Mouse (Mus musculus): ENCODE measurements around the gene E330009J07Rik. TPM values are rescaled to one million over a fixed set of nuclear protein-coding genes. Genes with fewer than 3 reads are reported as not detected.
A peak's percentile ranks its signal among the peaks of the same experiment; 100 is the strongest.

E330009J07Rik gene
- total RNA-seq, 1 experiment = 4.1 TPM

DNA sequence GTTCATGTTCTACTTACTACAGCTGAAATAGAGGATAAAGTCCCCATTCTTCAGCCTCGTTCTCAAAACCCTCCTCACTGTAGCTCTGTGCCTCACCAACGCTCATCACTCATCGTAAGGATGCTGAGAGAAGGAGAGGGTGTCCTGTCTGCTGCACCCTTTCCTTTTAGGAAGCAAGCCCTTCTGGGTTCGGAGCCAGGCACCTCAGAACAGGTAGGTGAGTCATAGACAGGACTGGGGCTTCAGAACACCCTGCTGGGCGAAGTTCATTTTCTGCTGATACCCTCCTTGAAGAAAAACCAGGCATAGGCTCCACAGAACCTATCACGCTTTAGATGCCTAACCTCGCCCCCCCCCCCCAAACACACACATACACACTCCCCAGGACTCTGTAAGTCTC is 8.5 kb downstream of the E330009J07Rik start:
- Histone ChIP-seq H3K4me3 (ENCODE audit: insufficient read depth in 1 of 2, low read depth in 1 of 2, low read length in 2 of 2, poor library complexity in 1 of 2, severe bottlenecking in 1 of 2) (no peak overlapping the region), H3K4me1 (ENCODE audit: control insufficient read depth in 2 of 2, insufficient read depth in 2 of 2, low read length in 2 of 2, poor library complexity in 1 of 2) (no peaks in the 10 kb centered on the region), H3K9me3 (ENCODE audit: control insufficient read depth, insufficient read depth, low read depth, low read length) (no peaks in the 10 kb centered on the region), H3K27ac (ENCODE audit: insufficient read depth, low read depth, low read length, poor library complexity, severe bottlenecking) (no peak overlapping the region), H3K36me3 (ENCODE audit: control insufficient read depth, insufficient read depth, low read length, poor library complexity, severe bottlenecking) (no peaks in the 10 kb centered on the region), H3K9ac (ENCODE audit: insufficient read depth, low read depth, low read length, poor library complexity, severe bottlenecking) (no peak overlapping the region)
- DNase-seq (ENCODE audit: low read depth, low spot score) = no peak
- TF ChIP-seq CHD2 (IDR thresholded peaks at IDR 0.05; ENCODE audit: low read depth, low read length) = no peak
- no peak for TF ChIP-seq MAFK (IDR thresholded peaks at IDR 0.05; ENCODE audit: insufficient read depth, low read depth, low read length)
- no peak for TF ChIP-seq ZNF384 (IDR thresholded peaks at IDR 0.05; ENCODE audit: low read depth, low read length)
- TF ChIP-seq HCFC1 (IDR thresholded peaks at IDR 0.05; ENCODE audit: borderline replicate concordance, insufficient read depth, low read length) = no peak
- TF ChIP-seq ZC3H11A (IDR thresholded peaks at IDR 0.05; ENCODE audit: borderline replicate concordance, low read depth, low read length) = no peak
- in situ Hi-C loops (cut with MboI; ENCODE audit: low sequenced_read_pairs in 2 of 2, unreplicated experiment in 2 of 2) = no loop called here

DNA sequence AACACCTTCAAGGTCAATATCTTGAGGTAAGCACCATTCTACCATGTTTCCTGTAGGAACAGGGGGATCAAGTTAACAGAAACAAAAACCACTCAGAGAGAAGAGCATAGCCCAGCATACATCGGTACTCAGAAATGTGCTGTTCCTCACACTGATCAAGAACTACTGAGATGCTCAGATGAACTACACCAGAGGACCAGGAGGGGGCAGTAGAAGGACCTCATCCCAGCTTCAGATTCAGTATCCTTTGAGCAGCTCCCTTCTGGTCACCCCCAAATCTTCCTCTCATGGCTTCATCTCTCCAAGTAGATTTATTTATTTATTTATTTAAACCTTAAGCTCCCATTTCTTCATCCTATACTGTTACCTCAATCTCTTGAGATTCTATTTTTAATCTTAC is 12.2 kb downstream of the E330009J07Rik start:
- no peaks in the 10 kb centered on the region for H3K9me3 ChIP-seq (ENCODE audit: control insufficient read depth, insufficient read depth, low read depth, low read length)
- DNase-seq (ENCODE audit: low read depth, low spot score) = peak; percentile 41
- no peak overlapping the region for H3K4me3 ChIP-seq (ENCODE audit: insufficient read depth in 1 of 2, low read depth in 1 of 2, low read length in 2 of 2, poor library complexity in 1 of 2, severe bottlenecking in 1 of 2)
- in situ Hi-C loops (cut with MboI; ENCODE audit: low sequenced_read_pairs in 2 of 2, unreplicated experiment in 2 of 2) = no loop called here
- no peak for TF ChIP-seq MAFK (IDR thresholded peaks at IDR 0.05; ENCODE audit: insufficient read depth, low read depth, low read length)
- no peak for TF ChIP-seq ZC3H11A (IDR thresholded peaks at IDR 0.05; ENCODE audit: borderline replicate concordance, low read depth, low read length)
- no peak for TF ChIP-seq HCFC1 (IDR thresholded peaks at IDR 0.05; ENCODE audit: borderline replicate concordance, insufficient read depth, low read length)
- TF ChIP-seq CHD2 (IDR thresholded peaks at IDR 0.05; ENCODE audit: low read depth, low read length) = no peak
- TF ChIP-seq ZNF384 (IDR thresholded peaks at IDR 0.05; ENCODE audit: low read depth, low read length) = no peak
- H3K4me1 ChIP-seq (ENCODE audit: control insufficient read depth in 2 of 2, insufficient read depth in 2 of 2, low read length in 2 of 2, poor library complexity in 1 of 2) = no peaks in the 10 kb centered on the region
- H3K9ac ChIP-seq (ENCODE audit: insufficient read depth, low read depth, low read length, poor library complexity, severe bottlenecking) = no peak overlapping the region
- H3K27ac ChIP-seq (ENCODE audit: insufficient read depth, low read depth, low read length, poor library complexity, severe bottlenecking) = no peak overlapping the region
- no peaks in the 10 kb centered on the region for H3K36me3 ChIP-seq (ENCODE audit: control insufficient read depth, insufficient read depth, low read length, poor library complexity, severe bottlenecking)

DNA sequence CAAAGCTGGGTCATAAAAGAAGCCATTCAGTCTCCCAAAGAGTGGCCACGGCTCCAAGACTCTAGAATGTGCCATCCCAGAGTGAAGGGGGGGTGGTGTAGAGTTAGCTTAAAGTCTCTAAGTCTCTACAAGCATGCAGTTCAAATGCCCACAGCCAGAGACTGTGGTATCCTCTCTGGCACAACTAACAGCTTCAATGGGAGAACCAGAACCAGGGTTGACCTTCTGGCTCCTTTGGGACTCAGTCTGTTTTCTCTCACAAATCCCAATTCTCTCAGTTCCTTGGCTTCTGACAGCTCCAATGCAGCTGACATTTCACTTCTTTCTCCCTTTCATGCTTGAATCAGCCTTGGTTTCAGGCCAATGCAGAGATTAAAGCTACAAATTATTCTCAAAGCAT is 12.9 kb downstream of the E330009J07Rik start:
- in situ Hi-C loops (cut with MboI; ENCODE audit: low sequenced_read_pairs in 2 of 2, unreplicated experiment in 2 of 2) = no loop called here
- TF ChIP-seq ZNF384 (IDR thresholded peaks at IDR 0.05; ENCODE audit: low read depth, low read length) (no peak), MAFK (IDR thresholded peaks at IDR 0.05; ENCODE audit: insufficient read depth, low read depth, low read length) (no peak), CHD2 (IDR thresholded peaks at IDR 0.05; ENCODE audit: low read depth, low read length) (no peak), HCFC1 (IDR thresholded peaks at IDR 0.05; ENCODE audit: borderline replicate concordance, insufficient read depth, low read length) (no peak), ZC3H11A (IDR thresholded peaks at IDR 0.05; ENCODE audit: borderline replicate concordance, low read depth, low read length) (no peak)
- no peak for DNase-seq (ENCODE audit: low read depth, low spot score)

DNA sequence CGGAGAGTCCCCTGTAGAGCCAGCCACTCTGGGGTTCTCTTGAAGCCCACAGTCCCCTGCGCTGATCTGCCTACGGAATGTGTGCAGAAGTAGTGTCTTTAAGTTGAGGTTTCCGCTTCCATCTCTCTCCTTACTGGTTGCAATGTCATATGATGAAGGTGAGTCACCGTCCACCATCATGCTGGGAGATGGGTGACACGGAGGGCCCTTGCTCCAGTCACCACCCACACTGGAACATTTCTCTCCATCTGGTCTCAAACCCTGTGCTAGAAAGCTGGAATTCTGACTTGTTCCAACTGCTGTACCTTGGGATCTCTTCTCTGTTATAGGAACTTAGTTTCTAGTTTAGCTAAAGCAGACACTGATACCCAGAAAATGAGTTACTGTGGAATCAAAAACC is 14.8 kb downstream of the E330009J07Rik start:
- H3K4me3 ChIP-seq (ENCODE audit: insufficient read depth in 1 of 2, low read depth in 1 of 2, low read length in 2 of 2, poor library complexity in 1 of 2, severe bottlenecking in 1 of 2) = no peak overlapping the region
- no peaks in the 10 kb centered on the region for H3K9me3 ChIP-seq (ENCODE audit: control insufficient read depth, insufficient read depth, low read depth, low read length)
- H3K27ac ChIP-seq (ENCODE audit: insufficient read depth, low read depth, low read length, poor library complexity, severe bottlenecking) = no peak overlapping the region
- DNase-seq (ENCODE audit: low read depth, low spot score) = no peak
- H3K36me3 ChIP-seq (ENCODE audit: control insufficient read depth, insufficient read depth, low read length, poor library complexity, severe bottlenecking) = no peaks in the 10 kb centered on the region
- no peaks in the 10 kb centered on the region for H3K4me1 ChIP-seq (ENCODE audit: control insufficient read depth in 2 of 2, insufficient read depth in 2 of 2, low read length in 2 of 2, poor library complexity in 1 of 2)
- no peak overlapping the region for H3K9ac ChIP-seq (ENCODE audit: insufficient read depth, low read depth, low read length, poor library complexity, severe bottlenecking)
- TF ChIP-seq HCFC1 (IDR thresholded peaks at IDR 0.05; ENCODE audit: borderline replicate concordance, insufficient read depth, low read length) = no peak
- no peak for TF ChIP-seq ZC3H11A (IDR thresholded peaks at IDR 0.05; ENCODE audit: borderline replicate concordance, low read depth, low read length)
- no peak for TF ChIP-seq MAFK (IDR thresholded peaks at IDR 0.05; ENCODE audit: insufficient read depth, low read depth, low read length)
- TF ChIP-seq ZNF384 (IDR thresholded peaks at IDR 0.05; ENCODE audit: low read depth, low read length) = no peak
- TF ChIP-seq CHD2 (IDR thresholded peaks at IDR 0.05; ENCODE audit: low read depth, low read length) = no peak
- in situ Hi-C loops (cut with MboI; ENCODE audit: low sequenced_read_pairs in 2 of 2, unreplicated experiment in 2 of 2) = no loop called here

More for the DNA sequence above, 12.9 kb downstream of the E330009J07Rik start:
- Histone ChIP-seq H3K36me3 (ENCODE audit: control insufficient read depth, insufficient read depth, low read length, poor library complexity, severe bottlenecking) (no peaks in the 10 kb centered on the region), H3K27ac (ENCODE audit: insufficient read depth, low read depth, low read length, poor library complexity, severe bottlenecking) (no peak overlapping the region), H3K9me3 (ENCODE audit: control insufficient read depth, insufficient read depth, low read depth, low read length) (no peaks in the 10 kb centered on the region), H3K4me1 (ENCODE audit: control insufficient read depth in 2 of 2, insufficient read depth in 2 of 2, low read length in 2 of 2, poor library complexity in 1 of 2) (no peaks in the 10 kb centered on the region), H3K9ac (ENCODE audit: insufficient read depth, low read depth, low read length, poor library complexity, severe bottlenecking) (no peak overlapping the region), H3K4me3 (ENCODE audit: insufficient read depth in 1 of 2, low read depth in 1 of 2, low read length in 2 of 2, poor library complexity in 1 of 2, severe bottlenecking in 1 of 2) (no peak overlapping the region)

DNA sequence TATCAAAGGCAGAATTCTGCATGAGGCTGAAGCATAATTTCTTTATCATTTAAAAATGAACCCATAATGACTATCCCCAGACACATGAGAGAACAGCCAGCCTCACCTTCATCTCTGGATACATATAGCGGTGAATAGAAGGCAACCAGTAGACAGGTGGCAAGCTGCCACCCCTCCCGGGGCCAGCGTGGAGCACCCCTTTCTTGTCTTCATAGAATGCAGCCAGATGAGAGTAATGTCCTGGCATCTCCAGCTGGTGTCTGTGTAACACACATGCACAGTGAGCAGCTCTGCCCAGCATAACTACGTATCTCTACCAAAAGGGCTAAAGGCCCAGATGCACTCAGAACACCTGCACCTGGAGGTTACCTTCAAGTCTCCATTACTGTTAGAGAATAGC is 17.5 kb downstream of the E330009J07Rik start:
- no peaks in the 10 kb centered on the region for H3K4me1 ChIP-seq (ENCODE audit: control insufficient read depth in 2 of 2, insufficient read depth in 2 of 2, low read length in 2 of 2, poor library complexity in 1 of 2)
- no peak for DNase-seq (ENCODE audit: low read depth, low spot score)
- in situ Hi-C loops (cut with MboI; ENCODE audit: low sequenced_read_pairs in 2 of 2, unreplicated experiment in 2 of 2) = no loop called here
- no peak overlapping the region for H3K9ac ChIP-seq (ENCODE audit: insufficient read depth, low read depth, low read length, poor library complexity, severe bottlenecking)
- TF ChIP-seq MAFK (IDR thresholded peaks at IDR 0.05; ENCODE audit: insufficient read depth, low read depth, low read length) (no peak), CHD2 (IDR thresholded peaks at IDR 0.05; ENCODE audit: low read depth, low read length) (no peak), HCFC1 (IDR thresholded peaks at IDR 0.05; ENCODE audit: borderline replicate concordance, insufficient read depth, low read length) (no peak), ZC3H11A (IDR thresholded peaks at IDR 0.05; ENCODE audit: borderline replicate concordance, low read depth, low read length) (no peak), ZNF384 (IDR thresholded peaks at IDR 0.05; ENCODE audit: low read depth, low read length) (no peak)
- no peak overlapping the region for H3K4me3 ChIP-seq (ENCODE audit: insufficient read depth in 1 of 2, low read depth in 1 of 2, low read length in 2 of 2, poor library complexity in 1 of 2, severe bottlenecking in 1 of 2)
- no peaks in the 10 kb centered on the region for H3K9me3 ChIP-seq (ENCODE audit: control insufficient read depth, insufficient read depth, low read depth, low read length)
- H3K27ac ChIP-seq (ENCODE audit: insufficient read depth, low read depth, low read length, poor library complexity, severe bottlenecking) = no peak overlapping the region
- no peaks in the 10 kb centered on the region for H3K36me3 ChIP-seq (ENCODE audit: control insufficient read depth, insufficient read depth, low read length, poor library complexity, severe bottlenecking)

All from ES-E14 (cell line).